Mouse (Mus musculus) embryonic fibroblast, embryonic 13.5 days (primary cell): Measurements from ENCODE around the gene Skp1a.

Source experiments
- CTCF ChIP-seq: IDR thresholded peaks from 2 replicates; pipeline ENCODE4 v1.5.1; 2011; ENCODE audit warnings: mild to moderate bottlenecking, control low read depth, low read length, moderate library complexity, borderline replicate concordance; ENCODE audit not compliant: insufficient read depth
- POLR2A ChIP-seq: IDR thresholded peaks from 2 replicates; pipeline ENCODE4 v1.6.1; 2011; ENCODE audit warnings: low read depth, mild to moderate bottlenecking, control low read depth, low read length, moderate library complexity

GRCm38 (mm10) chr11:52272619-52273018, 40.8 kb downstream of the Skp1a start:
- TF ChIP-seq POLR2A (no peak), CTCF (no peak)
